Mouse (Mus musculus): Measurements from ENCODE around the gene Dgkg.

Dgkg gene

GRCm38 (mm10) chr16:22545799-22546198 is 111.2 kb downstream of the Dgkg start:
- no peak for DNase-seq (ENCODE audit: low read depth)

GRCm38 (mm10) chr16:22545016-22545561 is 111.9 kb downstream of the Dgkg start:
- DNase-seq (ENCODE audit: low read depth) = peak; percentile 26

GRCm38 (mm10) chr16:22542691-22543141 is 114.3 kb downstream of the Dgkg start:
- DNase-seq (ENCODE audit: low read depth) = no peak

- no peak for DNase-seq (ENCODE audit: low read depth)
Observed at GRCm38 (mm10) chr16:22539275-22539674, 117.7 kb downstream of the Dgkg start.

GRCm38 (mm10) chr16:22536581-22537160 is 120.3 kb downstream of the Dgkg start:
- no peak for DNase-seq (ENCODE audit: low read depth)

- no peak for DNase-seq (ENCODE audit: low read depth)
Observed at GRCm38 (mm10) chr16:22533087-22533486, 123.9 kb downstream of the Dgkg start.

GRCm38 (mm10) chr16:22531834-22532233 is 125.2 kb downstream of the Dgkg start:
- DNase-seq (ENCODE audit: low read depth) = no peak

- no peak for DNase-seq (ENCODE audit: low read depth)
Observed at GRCm38 (mm10) chr16:22531041-22531440, 126.0 kb downstream of the Dgkg start.

GRCm38 (mm10) chr16:22527499-22527939 is 129.5 kb downstream of the Dgkg start:
- DNase-seq (ENCODE audit: low read depth) = no peak

GRCm38 (mm10) chr16:22526386-22526785 is 130.6 kb downstream of the Dgkg start:
- DNase-seq (ENCODE audit: low read depth) = peak; percentile 76

GRCm38 (mm10) chr16:22517431-22518384 is 139.3 kb downstream of the Dgkg start:
- DNase-seq (ENCODE audit: low read depth) = no peak

GRCm38 (mm10) chr16:22515476-22515875 is 141.5 kb downstream of the Dgkg start:
- no peak for DNase-seq (ENCODE audit: low read depth)

GRCm38 (mm10) chr16:22510861-22511637 is 146.0 kb downstream of the Dgkg start:
- DNase-seq (ENCODE audit: low read depth) = no peak

- DNase-seq (ENCODE audit: low read depth) = no peak
Observed at GRCm38 (mm10) chr16:22508936-22509563, 148.0 kb downstream of the Dgkg start.

- no peak for DNase-seq (ENCODE audit: low read depth)
Observed at GRCm38 (mm10) chr16:22505656-22506055, 151.4 kb downstream of the Dgkg start.

- DNase-seq (ENCODE audit: low read depth) = no peak
Observed at GRCm38 (mm10) chr16:22504851-22505250, 152.2 kb downstream of the Dgkg start.

- DNase-seq (ENCODE audit: low read depth) = no peak
Observed at GRCm38 (mm10) chr16:22504049-22504448, 153.0 kb downstream of the Dgkg start.

GRCm38 (mm10) chr16:22503467-22503866 is 153.6 kb downstream of the Dgkg start:
- DNase-seq (ENCODE audit: low read depth) = no peak

- no peak for DNase-seq (ENCODE audit: low read depth)
Observed at GRCm38 (mm10) chr16:22501855-22502254, 155.2 kb downstream of the Dgkg start.

- no peak for DNase-seq (ENCODE audit: low read depth)
Observed at GRCm38 (mm10) chr16:22500561-22500960, 156.5 kb downstream of the Dgkg start.

- no peak for DNase-seq (ENCODE audit: low read depth)
Observed at GRCm38 (mm10) chr16:22499951-22500350, 157.1 kb downstream of the Dgkg start.

GRCm38 (mm10) chr16:22499447-22499846 is 157.6 kb downstream of the Dgkg start:
- DNase-seq (ENCODE audit: low read depth) = no peak

Data from naive thymus-derived CD4-positive, alpha-beta T cell, adult 2 months (primary cell).